Mouse (Mus musculus): ENCODE measurements around the gene Gm3239.
"Not testable (repeated sequence)": the region's sequence is repeated elsewhere in the genome, so short reads cannot be mapped to it uniquely, and the experiment has no call there.

Gm3239 gene

DNA sequence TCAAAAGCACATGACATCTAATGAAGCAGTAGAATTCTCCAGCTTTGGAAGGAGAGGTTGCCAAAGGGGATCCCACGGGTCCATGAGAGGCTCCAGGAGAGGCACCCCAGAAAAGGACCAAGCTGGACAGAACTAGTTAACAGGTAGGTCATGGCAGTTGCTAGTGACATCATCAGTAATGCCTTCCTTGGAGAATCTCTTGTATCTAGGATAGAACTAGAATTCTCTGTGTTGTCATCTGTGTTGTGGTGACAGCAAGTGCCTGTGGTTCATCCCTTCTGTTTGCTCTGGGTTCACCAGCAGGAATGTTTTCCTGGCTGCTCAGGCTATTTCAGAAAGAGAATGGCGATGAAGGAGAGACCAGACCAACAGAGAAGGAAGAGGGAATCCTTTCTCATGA, at the start of gene Gm3239:
TSS of gene Gm3239 (plus strand) at position 301 of the 400 bp plus-strand sequence.
- ATAC-seq (ENCODE audit: low TSS enrichment): not testable (repeated sequence)

- not testable (repeated sequence) for ATAC-seq (ENCODE audit: low TSS enrichment)
Observed at GRCm38 (mm10) chr14:4632052-4632451, 31.9 kb upstream of the Gm3239 start, which contains the start of gene Gm8159. Gm8159 (plus strand) TSS chr14:4632352.

DNA sequence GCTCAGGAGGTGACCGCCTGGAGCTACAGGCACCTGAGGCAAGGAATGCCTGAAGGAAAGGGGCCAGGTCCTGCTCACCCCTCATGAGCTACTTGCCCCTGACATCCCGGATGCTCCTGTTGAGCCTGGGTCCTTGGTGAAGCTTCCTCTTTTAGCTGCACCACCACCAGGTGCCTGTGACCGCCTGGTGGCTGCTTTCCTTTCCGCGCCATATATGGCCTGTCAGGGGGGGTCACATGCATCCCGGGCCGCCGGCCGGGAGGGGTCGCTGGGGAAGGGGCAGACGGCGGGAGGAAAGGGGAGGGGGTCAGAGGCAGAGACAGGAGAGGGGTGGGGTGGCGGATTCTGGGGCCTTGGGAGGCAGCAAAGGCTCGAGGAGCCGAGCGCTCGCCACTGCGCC, 14.7 kb upstream of the Gm3239 start:
- not testable (repeated sequence) for ATAC-seq (ENCODE audit: low TSS enrichment)

DNA sequence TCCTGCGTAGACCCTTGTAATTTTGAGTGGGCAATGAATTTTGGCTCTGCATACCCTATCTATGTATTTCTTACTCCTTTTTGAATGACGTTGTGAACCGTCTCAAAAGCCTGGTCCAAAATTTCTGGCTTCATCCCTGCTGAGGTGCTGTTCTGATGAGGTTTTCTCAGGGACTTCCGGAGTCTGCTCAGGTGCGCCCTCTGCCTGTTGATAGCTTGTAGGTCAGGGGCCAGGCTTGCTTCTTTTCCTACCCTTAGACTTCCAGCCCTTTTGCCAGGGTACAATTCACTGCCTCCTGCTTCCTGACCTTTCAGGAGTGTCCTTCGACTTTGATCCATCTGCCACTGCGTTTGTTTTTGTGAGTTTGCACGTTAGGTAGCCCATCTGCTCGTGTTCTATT, 13.7 kb upstream of the Gm3239 start:
- not testable (repeated sequence) for ATAC-seq (ENCODE audit: low TSS enrichment)

DNA sequence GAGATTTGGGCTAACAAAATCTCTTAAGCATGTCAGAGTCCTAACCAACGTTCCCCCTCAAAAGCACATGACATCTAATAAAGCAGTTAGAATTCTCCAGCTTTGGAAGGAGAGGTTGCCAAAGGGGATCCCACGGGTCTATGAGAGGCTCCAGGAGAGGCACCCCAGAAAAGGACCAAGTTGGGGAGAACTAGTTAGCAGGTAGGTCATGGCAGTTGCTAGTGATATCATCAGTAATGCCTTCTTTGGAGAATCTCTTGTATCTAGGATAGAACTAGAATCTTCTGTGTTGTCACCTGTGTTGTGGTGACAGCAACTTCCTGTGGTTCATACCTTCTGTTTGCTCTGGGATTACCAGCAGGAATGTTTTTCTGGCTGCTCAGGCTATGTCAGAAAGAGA, 44.9 kb downstream of the Gm3239 start, which contains the start of gene Gm7876:
TSS of gene Gm7876 (plus strand) at position 301 of the 400 bp plus-strand sequence.
- ATAC-seq (ENCODE audit: low TSS enrichment): not testable (repeated sequence)

Data from frontal cortex, adult (tissue).